Mouse (Mus musculus) spleen, adult 2 months (tissue): ENCODE data around the gene Gm49486.

Experiments
- CTCF ChIP-seq: fragments of 200-500 bp; IDR thresholded peaks from 2 replicates; pipeline ENCODE4 v1.5.1; 2011; ENCODE audit warnings: mild to moderate bottlenecking, inconsistent platforms; ENCODE audit not compliant: insufficient read depth, insufficient read length, insufficient replicate concordance; ENCODE audit errors: extremely low read depth
- POLR2A ChIP-seq: fragments of 200-500 bp; IDR thresholded peaks from 2 replicates; pipeline ENCODE4 v1.6.1; 2011; ENCODE audit warnings: low read depth, low read length, inconsistent platforms

GRCm38 (mm10) chr15:79268521-79268920 lies 39.3 kb downstream of the Gm49486 start:
- TF ChIP-seq POLR2A = no peak
- TF ChIP-seq CTCF = no peak
